Mouse (Mus musculus) spleen, embryonic (tissue): ENCODE data around the gene Mterf4.
"Not testable (repeated sequence)": the region's sequence is repeated elsewhere in the genome, so short reads cannot be mapped to it uniquely, and the experiment has no call there.

Experiments
- CTCF ChIA-PET: fragments of 350-600 bp; sonication (Branson Sonifier 250); formaldehyde crosslinking; loops from one replicate; lab custom pipeline; 2022; lab: Charles Lee

Gene Mterf4

DNA sequence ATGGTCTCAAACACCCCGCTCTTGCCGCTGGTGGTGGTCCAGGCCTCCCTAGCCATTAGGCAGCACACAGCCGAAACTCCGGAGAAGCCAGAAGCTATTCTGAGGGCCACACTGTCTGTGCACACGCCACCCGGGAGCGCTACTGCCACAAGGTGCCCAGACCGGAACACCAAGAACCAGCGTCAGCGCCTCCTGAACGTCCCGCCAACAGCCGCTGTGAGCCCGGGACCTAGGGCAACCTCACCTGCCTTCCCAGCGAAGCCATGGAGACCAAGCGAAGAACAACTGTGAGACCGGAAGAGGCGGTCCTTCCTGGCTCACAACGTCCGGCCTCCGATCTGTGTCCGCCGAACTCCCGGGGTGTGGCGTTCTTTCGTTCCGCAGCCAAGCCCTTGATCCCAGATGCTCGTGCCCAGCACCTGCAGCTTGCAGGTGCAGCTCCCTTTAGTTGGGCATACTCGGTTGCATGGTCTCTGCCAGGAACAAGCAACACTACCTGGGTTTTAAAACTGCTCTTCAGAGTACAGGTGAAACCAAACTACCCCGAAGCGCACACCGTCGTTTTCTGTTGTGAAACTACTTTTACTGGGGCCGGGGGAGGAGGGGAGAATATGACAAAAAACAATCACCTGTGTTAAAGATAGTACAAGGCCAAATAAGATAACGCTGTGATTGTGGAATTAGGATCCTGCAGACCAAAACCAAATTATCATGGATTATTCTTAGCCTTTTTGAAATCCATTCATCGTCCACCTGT, at the start of gene Mterf4:
TSS of gene Mterf4 (minus strand) at position 335 of the 757 bp plus-strand sequence.
- CTCF ChIA-PET, result interaction anchor here (1.2 kb wide), 1 partner anchor 360 kb away, joined by 3 read pairs; no protein-coding TSS in a partner anchor

DNA sequence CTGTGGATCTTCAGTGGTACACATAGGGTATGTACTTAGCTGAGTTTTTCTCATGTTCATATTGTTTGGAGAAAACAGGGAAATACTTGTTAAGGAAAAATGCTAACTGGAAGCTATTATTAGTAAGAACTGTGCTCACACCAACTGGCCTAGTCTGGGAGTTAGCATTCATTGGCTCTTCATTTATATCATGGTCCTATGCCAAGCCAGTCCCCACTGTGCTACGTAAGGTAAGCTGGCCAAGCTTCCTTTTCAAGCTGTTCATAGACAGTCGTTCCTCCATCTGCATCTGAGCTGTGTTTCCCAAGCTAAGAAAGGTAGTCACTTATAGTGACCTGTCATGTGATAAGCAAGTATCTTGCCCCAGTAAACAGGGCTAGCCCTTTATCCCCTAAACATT, 47.0 kb upstream of the Mterf4 start:
- CTCF ChIA-PET, result no interaction called here

DNA sequence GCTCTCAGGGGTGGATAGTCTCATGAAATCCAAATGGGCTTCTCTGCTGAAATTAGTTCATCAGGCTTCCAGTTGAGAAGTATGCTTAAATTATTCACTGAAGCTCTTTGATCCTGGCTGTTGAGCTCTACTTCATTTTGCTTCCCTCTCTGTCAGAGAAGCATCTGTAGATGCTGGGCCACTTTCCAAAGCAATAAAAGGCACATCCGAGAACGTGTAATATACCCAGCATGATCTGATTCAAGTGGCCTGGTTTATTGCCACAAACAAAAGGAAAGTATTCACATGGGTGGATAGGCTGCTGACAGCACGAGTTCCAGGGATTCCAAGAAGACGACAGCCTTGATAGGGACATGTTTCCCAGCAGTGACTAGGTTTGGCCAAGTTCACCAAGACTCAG, 44.0 kb upstream of the Mterf4 start:
- CTCF ChIA-PET, result no interaction called here

DNA sequence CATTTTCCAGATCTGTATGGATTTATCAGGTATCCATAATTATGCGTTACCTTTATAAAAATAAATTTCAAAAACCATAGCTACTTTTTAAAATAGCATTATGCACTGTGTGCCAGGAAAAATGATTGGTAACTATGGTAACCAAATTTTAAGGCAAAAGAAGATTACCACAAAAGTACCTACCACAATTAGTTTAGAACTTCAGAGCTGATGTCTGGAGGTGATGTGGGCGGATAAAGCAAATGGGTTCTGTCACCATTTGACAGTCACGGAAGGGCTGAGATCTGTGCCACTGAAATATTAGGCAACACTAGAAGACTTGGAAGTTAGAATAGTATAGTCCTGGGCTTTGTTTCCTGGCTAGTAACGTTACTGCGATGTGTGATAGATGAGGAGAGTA, 41.5 kb upstream of the Mterf4 start:
- CTCF ChIA-PET, result no interaction called here

DNA sequence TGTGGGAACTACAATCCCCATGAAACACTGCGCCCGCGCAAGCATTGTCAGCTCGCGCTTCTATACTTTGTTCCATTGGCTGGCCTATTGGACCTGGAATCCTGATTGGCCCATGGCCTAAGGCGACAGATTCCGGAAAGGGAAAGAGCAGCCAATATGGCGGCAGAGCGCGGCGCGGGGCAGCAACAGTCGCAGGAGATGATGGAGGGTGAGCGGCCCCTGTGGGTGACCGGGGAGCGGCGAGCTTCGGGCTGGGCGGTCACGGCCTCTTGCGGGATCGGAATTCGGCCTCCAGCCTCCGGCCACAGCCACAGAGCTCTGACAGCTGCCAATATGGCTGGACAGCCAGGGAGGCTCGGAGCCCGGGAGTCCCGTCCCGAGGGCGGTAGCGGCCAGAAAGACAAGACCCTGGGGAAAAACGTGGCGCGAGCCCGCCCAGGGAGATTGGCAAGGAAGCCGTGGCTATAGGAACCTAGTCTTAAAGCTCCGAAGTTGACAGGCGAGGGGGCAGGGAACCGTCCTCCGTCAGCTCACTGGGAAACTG, 37.9 kb upstream of the Mterf4 start:
- CTCF ChIA-PET, result no interaction called here

DNA sequence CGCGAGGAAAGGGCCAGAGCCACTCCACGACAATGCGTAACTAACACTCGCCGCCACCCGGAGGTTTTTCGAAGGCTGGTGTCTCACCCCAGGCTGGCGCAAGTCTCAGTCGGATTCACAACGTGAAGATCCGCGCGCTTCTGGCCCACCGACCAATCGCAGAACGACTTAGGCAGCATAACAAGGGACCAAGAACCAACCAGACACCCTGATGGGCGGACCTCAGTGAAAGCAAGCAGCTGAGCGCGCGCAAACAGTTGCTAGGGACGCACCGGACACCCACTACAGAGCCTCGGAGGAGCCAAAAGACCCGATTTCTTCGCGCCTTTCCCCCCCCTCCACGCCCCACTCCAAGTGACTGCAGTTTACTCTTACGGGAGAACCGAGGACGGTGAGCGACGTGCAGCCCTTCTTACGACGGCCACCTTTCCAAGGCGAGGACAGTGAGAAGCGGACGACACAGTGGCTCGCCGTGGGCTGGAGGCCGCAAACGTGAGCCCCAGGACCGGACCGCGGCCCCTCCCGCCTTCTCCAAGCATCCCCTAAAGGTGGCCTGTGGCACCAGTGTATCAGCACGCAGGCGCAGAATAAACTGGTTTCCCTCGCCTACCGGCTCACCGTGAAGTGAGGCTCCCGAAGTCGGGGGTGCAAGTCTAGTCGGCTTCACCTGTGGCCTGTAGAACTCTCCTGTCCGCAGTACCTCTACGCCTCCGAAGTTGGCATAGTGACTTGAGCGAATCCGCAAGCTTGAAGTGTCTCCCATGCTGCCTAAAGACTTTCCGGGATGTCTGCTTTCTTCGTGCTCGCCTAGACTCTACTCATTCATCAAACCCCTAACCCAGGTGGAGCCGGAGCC, 37.2 kb upstream of the Mterf4 start, which contains the start of the genes Ppp1r7 and Pask:
TSS of gene Ppp1r7 (plus strand) at position 207 of the 856 bp plus-strand sequence.
TSS of gene Pask (minus strand) at position 835 of the 856 bp plus-strand sequence.
- CTCF ChIA-PET, result no interaction called here

DNA sequence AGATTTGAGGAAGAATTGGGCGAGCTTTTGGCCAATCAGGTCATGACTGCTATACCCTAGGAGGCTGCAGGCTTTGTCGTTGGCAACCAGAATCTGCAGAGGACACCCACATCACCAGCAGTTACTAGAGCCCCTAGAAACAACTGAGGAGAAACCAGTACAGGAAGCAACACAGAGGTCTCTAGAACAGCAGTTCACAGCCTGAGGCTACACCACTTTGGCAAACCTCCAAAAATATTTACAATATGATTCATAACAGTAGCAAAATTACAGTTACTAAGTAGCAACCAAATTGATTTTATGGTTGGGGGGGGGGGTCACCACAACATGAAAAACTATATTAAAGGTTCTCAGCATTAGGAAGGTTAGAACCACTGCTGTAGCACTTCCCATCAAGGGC, 28.9 kb upstream of the Mterf4 start:
- CTCF ChIA-PET, result no interaction called here

DNA sequence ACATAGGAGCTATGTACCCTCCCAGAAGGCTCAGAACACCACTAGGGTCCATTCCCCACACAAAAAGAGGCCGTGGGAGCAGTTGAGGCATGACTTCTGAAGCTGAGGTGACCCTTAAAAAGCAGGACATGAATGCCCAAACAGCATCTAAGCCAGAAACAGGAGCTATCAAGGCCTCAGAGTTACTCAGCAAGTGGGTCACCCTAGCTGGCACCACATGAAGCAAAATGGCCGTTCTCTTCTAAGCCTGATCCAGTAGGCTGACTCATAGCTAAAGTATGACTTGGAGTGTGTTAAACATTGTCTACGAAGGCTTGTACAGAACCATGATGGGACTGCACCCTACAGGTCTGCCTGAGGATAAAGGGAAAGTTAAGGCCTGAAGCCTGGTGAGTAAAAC, 20.7 kb upstream of the Mterf4 start:
- CTCF ChIA-PET, result no interaction called here

DNA sequence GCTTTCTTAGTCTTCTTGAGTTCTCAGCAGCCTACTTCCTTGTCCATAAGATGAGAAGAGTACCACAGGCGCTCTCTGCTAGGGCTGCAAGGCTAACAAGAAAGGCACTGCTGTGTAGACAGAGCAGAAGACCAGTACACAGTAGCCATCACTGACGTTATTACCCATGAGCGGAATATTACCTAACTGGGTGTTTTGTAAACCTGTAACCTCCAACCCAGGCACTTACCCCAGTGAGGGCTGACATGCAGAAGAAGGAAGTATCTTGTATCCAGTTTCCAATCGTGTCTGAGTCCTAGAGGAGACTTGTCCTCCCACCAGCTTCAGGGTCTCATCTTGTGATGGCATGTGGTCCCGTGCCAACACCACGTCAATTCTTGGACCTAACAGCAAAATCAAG, 18.3 kb upstream of the Mterf4 start:
- CTCF ChIA-PET, result no interaction called here

DNA sequence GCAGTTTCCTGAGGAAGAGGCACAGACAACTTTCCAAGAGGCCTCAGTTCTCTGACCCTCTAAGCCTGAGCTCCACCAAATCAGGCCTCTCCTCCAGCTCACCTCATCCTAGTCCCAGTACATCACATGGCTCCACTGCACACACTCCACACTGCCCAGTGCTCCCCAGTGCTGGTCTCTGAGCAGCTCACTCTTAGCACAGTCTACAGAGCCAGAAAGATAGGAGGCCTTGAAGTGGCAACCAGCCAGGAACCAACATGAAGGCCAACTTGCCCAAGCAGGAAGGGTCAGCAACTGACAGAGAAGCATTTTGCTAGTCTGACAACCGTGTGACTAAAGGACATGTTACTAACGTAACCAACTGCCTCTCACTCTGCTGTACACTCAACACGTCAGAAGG, 5.1 kb downstream of the Mterf4 start:
- CTCF ChIA-PET, result no interaction called here

DNA sequence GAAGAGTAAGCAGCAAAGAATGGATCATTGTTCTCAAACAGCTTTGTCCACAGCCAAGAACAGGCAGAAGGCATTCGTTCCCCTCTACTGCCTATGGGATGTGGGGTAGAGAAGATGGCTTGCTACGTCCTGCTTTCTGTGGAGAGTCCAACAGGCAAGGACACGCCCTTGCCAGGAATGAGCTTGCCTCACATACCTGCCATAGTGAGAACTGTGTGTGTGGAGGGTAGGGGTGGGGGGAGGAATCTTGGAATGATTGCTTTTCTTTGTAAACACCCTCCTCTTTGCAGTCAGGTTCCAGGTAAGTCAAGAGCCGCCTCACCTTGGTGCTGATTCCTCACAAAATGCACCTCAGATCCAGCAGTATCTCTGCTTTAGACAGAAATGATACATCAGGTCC, 5.9 kb downstream of the Mterf4 start:
- CTCF ChIA-PET, result no interaction called here

DNA sequence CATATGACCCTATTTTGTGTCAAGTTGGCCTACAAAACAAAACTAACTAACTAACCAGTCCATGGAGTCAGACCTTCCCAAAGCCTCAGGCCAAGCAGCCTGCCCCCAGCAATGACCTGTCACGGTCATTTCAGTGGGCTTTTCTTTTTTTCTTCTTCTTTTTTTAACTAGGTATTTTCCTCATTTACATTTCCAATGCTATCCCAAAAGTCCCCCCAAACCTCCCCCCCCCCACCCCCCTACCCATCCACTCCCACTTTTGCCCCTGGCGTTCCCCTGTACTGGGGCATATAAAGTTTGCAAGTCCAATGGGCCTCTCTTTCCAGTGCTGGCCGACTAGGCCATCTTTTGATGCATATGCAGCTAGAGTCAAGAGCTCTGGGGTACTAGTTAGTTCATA, 11.2 kb downstream of the Mterf4 start:
- CTCF ChIA-PET, result not testable (repeated sequence)

DNA sequence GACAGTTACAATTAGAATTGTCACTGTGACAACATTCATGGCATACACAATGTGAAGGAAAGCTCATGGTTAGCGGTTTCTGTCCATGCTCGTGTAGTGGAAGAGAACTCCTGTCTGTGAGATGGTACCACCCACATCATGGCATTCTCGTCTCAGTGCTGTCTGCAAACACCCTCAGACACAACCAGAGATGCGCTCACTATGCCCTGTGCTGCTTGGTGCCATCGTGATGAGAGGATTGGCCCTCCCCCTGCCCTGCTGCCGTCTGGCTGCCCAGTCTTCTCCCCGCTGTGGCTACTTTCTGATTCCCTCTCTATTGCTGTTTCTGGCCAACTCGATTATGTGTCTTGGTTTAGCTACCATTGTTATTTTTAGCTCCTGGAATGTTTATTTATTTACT, 13.7 kb downstream of the Mterf4 start:
- CTCF ChIA-PET, result no interaction called here

DNA sequence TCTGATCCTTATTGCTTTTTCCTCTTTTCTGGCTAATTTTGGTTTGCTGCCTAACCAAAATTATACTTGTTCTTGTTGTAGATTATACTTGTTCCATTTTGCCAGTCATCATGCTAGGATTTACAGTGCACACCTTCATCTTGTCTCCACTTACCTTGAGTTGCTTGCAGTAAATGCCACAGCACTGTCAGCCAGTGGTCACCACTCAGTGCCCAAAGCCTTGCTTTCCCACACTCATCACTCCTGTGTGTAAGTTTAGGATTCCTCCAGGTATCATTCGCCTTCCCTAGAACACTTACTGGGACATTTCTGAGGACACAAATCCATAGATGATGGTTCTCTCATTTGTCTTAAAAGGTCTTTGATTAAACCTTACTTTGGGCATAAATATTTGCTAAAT, 14.1 kb downstream of the Mterf4 start:
- CTCF ChIA-PET, result no interaction called here

DNA sequence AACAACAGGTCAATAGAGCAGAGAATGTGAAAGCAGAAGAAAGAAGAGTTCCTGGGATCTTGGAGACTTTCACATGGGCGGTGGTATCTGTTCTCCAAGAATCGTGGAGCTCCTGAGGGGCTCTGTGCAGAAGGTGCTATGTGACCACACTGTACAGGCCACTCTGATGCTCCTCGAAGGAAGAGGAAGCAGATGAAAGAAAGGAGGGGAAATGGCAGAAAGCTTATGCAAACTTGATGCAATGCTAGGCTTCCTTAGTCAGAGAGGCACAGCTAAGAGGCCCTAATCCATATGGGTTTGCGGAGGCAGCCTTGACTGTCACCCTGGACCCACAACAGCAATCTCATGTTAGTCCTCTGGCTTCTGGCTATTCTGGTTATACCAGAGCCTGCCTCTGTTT, 14.8 kb downstream of the Mterf4 start:
- CTCF ChIA-PET, result no interaction called here

DNA sequence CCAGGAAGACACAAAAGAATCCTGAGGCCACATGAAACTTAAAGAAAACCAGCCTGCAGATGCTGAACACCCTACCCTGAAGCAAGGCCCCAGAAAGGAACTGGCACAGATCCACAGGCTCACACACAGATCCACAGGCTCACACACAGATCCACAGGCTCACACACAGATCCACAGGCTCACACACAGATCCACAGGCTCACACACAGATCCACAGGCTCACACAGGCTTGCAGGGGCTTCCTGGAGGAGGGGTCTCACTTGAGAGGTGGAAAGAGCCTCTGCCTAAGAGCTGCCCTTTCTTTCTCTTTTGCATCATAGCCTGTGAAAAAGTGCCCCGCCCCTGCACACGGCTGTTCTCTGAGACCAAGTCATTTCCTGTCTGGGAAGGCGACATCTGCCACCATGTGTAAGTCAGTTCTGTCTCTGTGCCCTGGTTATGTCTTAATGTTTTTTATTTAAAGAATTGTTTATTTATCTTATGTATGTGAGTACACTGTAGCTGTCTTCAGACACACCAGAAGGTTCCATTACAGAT, 16.0 kb downstream of the Mterf4 start:
- CTCF ChIA-PET, result no interaction called here

DNA sequence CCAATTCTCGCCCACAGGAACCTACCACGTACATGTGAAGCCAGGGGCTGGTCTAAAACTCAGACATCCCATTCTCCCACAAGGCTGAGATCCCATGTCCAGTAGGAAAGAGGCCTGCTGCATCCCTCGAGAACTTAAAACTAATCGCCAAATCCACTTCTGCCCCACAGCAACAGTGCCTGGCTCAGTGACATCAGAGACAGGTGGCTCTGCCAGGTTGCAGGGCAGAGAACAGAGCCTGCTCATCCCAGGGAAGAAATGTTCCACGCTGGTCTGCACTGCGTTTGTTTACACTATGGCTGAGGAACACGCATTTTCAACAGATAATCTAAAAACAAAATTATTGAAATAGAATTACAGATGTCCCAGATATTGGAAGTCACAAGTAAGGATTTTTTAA, 28.7 kb downstream of the Mterf4 start:
- CTCF ChIA-PET, result no interaction called here

DNA sequence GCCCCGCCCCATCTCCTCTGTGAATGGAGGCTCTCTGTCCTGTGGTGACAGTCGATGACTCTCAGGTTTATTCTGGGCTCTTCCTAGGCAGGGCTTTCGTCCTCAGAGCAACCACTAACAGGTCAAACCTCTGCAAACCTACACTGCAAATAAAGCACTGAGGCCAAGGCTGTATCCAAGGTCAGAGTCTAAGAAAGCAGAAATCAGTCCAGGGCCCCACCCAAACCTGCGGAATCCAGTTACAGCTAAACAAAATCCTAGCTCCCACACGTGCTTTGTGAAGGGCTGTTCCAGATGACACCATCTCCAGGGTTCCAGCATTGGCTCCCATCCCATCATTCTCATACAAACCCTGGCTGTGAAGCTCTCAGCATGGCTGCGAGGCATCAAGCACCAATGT, 30.2 kb downstream of the Mterf4 start:
- CTCF ChIA-PET, result no interaction called here

DNA sequence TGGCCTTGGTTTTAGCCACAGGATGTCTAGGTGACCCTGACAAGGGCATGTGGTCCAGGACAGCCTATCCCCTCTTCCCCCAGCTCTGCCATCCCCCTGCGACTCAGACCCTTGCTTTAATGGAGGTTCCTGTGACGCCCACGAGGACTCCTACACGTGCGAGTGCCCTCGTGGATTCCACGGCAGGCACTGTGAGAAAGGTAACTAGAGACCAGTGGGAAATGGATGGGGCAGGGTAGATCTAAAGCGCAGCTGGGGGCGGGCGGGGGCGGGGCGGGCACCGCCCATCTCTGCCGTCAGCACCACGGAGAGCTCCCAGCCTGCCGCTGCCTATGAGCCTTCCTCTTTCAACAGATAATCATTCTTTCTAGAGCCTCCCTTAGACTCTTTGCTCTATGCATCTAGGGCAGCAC, 33.3 kb downstream of the Mterf4 start:
- CTCF ChIA-PET, result no interaction called here

DNA sequence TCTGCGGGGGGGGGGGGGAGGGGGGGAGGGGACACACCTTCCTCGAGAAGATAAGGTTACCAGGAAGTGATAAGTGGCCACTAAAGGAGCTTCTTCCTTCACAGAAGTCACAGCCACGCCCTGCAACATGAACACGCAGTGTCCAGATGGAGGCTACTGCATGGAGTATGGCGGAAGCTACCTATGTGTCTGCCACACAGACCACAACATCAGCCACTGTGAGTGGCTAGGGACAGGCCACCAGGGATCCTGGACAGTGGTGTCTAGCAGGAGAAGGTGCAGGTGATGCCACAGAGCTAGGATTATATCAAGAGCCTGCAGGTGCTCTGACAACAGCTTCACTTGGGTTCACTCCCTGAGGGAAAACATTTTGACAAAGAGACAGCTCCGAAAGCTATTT, 34.0 kb downstream of the Mterf4 start:
- CTCF ChIA-PET, result no interaction called here

DNA sequence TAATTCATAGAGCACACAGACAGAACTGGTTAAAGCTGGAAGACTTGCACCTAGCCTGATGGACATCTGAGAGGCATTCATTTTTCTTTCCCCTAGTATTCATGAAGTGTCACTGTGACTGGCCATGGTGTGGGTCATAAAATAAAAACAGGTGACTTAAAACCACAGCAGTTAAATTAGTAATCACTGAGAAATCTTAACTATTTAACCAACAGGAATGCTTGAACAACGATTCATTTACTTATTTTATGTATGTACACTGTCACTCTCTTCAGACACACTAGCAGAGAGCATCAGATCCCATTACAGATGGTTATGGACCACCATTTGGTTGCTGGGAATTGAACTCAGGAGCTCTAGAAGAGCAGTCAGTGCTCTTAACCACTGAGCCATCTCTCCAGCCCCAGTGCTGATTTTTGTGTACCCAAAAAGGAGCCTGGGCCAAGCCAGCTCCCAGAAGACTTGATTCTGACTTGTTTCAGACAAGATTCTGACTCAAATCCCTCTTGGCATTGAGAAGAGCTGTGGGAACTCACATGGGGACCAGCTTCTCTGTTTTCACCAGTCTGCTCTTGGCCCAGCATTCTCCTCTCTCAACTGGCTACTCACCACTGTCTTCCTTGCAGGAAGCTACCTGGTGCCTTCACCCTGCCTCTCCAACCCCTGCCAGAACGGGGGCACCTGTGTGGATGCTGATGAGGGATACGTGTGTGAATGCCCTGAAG, 35.0 kb downstream of the Mterf4 start:
- CTCF ChIA-PET, result no interaction called here

DNA sequence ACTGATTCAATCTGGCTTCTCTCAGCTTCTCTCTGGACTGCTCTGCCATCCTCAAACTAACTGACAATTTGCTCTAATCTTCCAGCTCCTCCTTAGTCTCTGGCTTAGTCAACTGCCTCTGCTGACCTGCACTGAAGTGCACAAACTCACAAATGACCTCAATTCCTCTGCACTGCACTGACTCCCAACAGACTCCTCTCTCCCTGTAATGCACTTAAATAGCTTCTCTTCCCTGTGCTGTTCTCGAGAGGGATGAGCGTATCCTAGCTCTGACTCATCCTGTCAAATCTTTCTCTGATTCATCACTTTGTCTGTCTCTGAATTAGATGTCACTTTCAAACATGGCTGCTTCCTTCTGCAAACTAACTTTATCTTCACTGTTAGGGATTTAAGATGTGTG, 37.5 kb downstream of the Mterf4 start:
- CTCF ChIA-PET, result no interaction called here
